ENCODE assay signal across 12 mouse cellular contexts in genomic region chr7:79531551-79532356, GRCm38 (mm10).
DNase-seq lines count a peak whose midpoint lies in the region; ATAC-seq lines count a peak whose summit lies in the region.
"Had no signal": no experiment of that assay in that cellular context is flagged by ENCODE, and none has a peak within 500 bp of the region (broad histone marks: within the 10 kb centered on the region; RNA-seq: fewer than 3 reads in every experiment).

No protein-coding gene starts in this region.

- no peaks in the 10 kb centered on the region for H3K9me3 ChIP-seq in hindbrain, embryonic 12.5 days (replicated peaks)
- H3K9me3 ChIP-seq: embryonic facial prominence, embryonic 15.5 days; G1E had no signal

- no peak overlapping the region for H3K4me3 ChIP-seq in hindbrain, embryonic 12.5 days
- H3K4me3 ChIP-seq: embryonic facial prominence, embryonic 15.5 days had no signal

- H3K4me1 ChIP-seq in hindbrain, embryonic 12.5 days: peaks cover 84% of the 10 kb centered on the region

- 4% methylated on average over 12 of the region's 12 CpGs for WGBS in hindbrain, embryonic 12.5 days

- peak; percentile 66 for DNase-seq in cerebellum, adult 11-12 months
- DNase-seq in cerebellum, adult 9-10 months: no peak
- DNase-seq in embryo, embryonic 11 days: peak; percentile 79
- DNase-seq in neural tube, embryonic 10.5 days (ENCODE audit: extremely low spot score, low spot score): peak; percentile 70
- DNase-seq in heart, adult 9 months (ENCODE audit: low spot score in 2 of 2): no peak
- no peak for DNase-seq in heart, adult 18-20 months
- DNase-seq in spleen, postnatal 10 days (ENCODE audit: low spot score in 2 of 2): no peak
- DNase-seq: kidney, postnatal 4 days; lung, postnatal 4 days had no signal

- H3K9ac ChIP-seq in hindbrain, embryonic 12.5 days: peak overlapping the region; percentile 33; the same call in 1 of the 2 replicates
- H3K9ac ChIP-seq: embryonic facial prominence, embryonic 15.5 days had no signal

- peak; percentile 73 for ATAC-seq in hindbrain, embryonic 12.5 days (ENCODE audit: low FRiP score)

- H3K4me2 ChIP-seq in hindbrain, embryonic 12.5 days (replicated peaks): no peak overlapping the region
- H3K4me2 ChIP-seq: embryonic facial prominence, embryonic 15.5 days had no signal

- peaks cover 31% of the 10 kb centered on the region for H3K36me3 ChIP-seq in hindbrain, embryonic 12.5 days
- H3K36me3 ChIP-seq: embryonic facial prominence, embryonic 15.5 days; G1E had no signal

- peak overlapping the region; percentile 98 for H3K27ac ChIP-seq in hindbrain, embryonic 12.5 days
- H3K27ac ChIP-seq: embryonic facial prominence, embryonic 15.5 days had no signal

- peaks cover 59% of the 10 kb centered on the region for H3K27me3 ChIP-seq in hindbrain, embryonic 12.5 days

Comparison
In these comparisons a context has a peak if more than half of its experiments do, and no peak if none do; other contexts are left out.
1. DNase-seq: peak in cerebellum, adult 11-12 months (single experiment), embryo, embryonic 11 days (single experiment) and neural tube, embryonic 10.5 days (single experiment); none in cerebellum, adult 9-10 months (single experiment), heart, adult 9 months (0 of 2), heart, adult 18-20 months (0 of 2) and spleen, postnatal 10 days (0 of 2).